Mouse (Mus musculus) left cerebral cortex, postnatal 14 days (tissue): Measurements from ENCODE around the gene Cfap157. TPM values are rescaled to one million over a fixed set of nuclear protein-coding genes. Genes with fewer than 3 reads are reported as not detected.

Experiments
- DNase-seq, 2 experiments: peaks; one replicate each; pipeline ENCODE4 v3.0.0; 2021 to 2022; ENCODE audit warnings: low spot score in 2 of 2, mixed read lengths in 1 of 2
- intact Hi-C: fragments of 180-260 bp; cut with DNase I; formaldehyde crosslinking; loops from one replicate; pipeline ENCODE4 v1.15.1; 2025
- long read RNA-seq, 2 experiments: library from polyadenylated mRNA; stranded (forward); transcript quantifications; one replicate each; pipeline ENCODE4 v2.0.0; 2021
- total RNA-seq, 2 experiments: library from RNA; stranded (reverse); gene quantifications; 2 replicates each; pipeline ENCODE4 v1.2.3; 2021

Gene Cfap157
- under 1 TPM in 1 of 2 experiments, not detected in 1; 0.33 TPM for total RNA-seq
- long read RNA-seq, experiment 1, result 0 reads
- long read RNA-seq, experiment 2, result 0 reads

DNA sequence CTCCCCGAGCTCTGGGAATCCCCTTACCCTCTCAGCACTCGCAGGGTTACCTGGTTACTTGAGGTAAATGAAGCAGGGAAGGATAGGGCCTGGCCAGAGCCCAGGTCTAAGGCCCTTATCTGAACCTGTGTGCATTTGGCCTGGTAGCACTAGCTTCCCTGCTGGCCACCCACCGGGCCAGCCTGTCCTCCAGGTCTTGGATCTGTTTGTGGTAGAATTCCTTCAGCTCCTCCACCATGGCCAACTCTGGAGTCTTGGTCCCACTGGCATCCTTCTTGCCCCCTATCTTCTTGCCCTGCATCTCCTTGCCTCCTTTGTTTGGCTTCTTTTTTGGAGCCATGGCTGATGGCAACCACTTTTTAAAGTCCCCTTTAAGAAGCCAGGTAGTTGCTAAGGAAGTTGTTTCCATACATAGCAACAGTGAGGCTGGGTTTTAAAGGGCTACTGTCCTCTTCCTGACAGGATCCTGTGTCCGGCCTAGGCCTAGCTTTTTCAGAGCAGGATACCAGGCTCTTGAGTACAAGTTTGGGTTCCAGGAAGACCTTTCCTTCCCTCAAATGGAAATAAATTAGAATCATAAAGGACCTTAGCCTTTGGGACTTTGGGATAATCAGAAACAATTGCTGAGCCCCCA lies at the start of gene Cfap157:
Gene Cfap157 (minus strand): TSS at position 381 of the 634 bp plus-strand sequence.
- intact Hi-C loops, result loop anchor here (2.0 kb wide), 1 partner anchor 71 kb away; no protein-coding TSS in a partner anchor
- DNase-seq, result peak; percentile 39 to 61

DNA sequence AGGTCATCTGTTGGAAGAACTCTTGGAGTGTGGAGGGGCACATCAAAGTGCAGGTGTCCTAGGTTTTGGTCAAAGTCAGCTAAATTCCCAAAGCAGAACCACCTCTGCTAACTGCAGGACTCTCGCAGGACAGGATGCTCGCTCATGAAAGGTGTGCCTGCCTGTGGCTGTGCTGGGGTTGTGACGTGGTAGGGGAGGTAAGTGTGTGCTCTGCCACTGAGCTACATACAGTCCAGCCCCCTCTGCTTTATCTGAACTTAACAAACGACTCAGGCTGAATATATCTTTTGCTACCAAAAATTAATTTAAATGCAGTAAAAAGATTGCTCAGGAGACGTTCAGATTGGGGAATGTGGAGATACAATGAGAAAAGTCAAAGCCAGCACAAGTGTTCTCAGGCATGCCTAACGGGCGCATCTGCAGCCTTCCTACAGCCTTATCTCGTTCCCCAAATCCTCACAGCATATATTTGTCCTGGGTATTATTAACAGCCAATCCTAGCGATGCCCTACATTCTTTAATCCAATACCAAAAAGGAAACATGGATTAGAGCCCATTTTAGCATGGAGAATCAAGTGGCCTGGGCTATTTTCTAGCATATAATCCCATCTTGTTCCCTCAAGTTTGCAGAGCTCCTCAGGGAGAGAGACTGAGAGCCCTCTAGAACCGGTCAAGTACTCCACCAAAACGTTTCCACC lies 44.9 kb upstream of the Cfap157 start:
- DNase-seq, result no peak
- intact Hi-C loops, result no loop called here

DNA sequence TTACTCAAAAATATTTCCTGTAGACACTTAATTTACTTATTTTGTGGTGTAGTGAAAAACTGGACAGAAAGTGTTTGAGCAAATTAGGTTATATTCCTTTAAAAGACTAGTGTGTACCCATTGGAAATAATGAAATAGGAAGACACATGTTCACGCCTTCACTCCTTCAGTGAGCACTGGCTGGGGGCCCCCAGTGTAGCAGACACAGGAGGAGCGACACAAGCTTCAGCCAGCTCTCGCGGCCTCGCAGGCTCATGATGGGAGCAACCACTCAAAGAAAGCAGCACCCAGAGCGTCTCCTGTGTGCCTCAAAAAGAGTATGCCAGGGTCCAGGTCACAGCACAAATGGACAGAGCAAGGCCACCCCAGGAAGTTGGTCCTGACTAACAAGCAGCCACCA lies 41.6 kb upstream of the Cfap157 start:
- intact Hi-C loops, result no loop called here
- DNase-seq, result no peak

DNA sequence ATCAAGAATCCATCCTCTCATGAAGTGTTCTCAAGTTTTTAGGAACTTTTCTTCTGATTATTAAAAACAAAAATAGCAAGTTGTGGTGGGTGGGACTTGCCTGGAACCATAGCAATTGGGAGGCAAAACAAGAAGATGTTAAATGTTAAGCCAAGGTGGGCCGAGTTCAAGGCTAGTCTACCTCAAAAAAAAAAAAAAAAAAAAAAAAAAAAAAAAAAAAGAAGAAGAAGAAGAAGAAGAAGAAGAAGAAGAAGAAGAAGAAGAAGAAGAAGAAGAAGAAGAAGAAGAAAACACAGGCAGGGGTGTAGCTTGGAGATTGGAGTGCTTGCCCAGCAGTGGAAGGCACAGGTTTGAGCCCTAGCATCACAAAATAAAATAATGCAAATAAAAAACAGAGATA lies 40.5 kb upstream of the Cfap157 start:
- no peak for DNase-seq
- intact Hi-C loops, result no loop called here

DNA sequence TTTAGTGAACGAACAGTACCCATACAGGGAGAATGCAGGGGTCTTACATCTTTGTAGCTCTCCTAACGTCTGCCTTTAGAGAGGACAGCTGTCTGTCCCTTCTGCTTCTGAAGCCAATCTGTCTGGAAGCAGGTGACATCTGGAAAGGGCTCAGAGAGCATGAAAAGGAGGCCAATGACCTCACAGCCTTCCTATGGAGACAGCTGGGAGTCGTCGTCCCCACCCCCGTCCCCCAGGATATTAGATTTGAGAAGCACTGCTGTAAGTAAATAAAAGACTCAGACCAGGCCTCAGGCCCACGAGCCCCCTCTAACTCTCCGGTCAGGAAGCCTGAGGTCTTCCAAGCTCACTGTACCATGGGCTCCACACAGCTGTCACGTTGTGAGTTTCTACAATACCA lies 40.0 kb upstream of the Cfap157 start:
- no peak for DNase-seq
- intact Hi-C loops, result no loop called here

DNA sequence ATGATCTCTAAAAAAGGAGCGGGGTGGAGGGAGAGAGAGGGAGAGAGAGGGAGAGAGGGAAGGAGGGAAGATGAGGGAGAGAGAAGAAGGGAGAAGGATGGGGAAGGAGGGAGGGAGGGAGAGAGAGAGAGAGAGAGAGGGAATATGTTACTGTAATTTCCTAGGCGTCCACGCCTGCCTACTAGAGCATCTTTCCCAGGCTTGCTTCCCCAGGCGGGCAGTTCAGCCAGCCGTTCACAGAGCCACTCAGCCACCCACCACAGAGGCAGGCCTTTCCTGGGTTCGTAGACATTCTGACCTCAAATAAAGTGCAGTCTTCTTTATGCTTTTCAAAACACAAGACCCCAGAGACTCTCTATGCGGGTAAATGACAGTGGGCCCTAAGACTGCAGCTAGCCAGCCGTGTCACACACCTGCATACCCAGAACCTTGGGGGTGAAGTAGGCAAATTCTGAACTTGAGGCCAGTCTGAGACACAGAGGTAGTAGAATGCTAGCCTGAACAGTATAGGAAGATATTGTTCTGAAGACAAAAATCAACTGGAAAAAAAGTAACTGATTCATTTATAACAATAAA lies 39.4 kb upstream of the Cfap157 start:
- DNase-seq, result no peak
- intact Hi-C loops, result no loop called here

DNA sequence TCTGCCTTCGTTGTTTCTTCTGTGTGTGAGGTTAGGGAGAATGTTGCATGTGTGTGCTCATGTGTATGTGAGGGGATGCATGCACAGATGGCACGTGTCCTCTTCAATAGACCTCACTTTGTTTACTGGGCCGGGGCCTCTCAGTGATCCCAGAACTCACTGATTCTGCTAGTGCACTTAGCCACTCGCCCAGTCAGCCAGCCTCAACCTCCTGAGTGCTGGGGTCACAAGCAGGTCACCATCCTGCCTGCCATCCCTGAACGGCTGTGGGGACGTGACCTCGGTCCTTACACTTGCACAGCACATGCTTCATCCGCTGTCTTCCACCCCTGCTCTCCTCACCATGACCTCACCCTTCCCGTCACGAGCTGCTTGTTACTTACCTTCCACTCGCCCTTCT lies 38.9 kb upstream of the Cfap157 start:
- intact Hi-C loops, result no loop called here
- DNase-seq, result no peak

DNA sequence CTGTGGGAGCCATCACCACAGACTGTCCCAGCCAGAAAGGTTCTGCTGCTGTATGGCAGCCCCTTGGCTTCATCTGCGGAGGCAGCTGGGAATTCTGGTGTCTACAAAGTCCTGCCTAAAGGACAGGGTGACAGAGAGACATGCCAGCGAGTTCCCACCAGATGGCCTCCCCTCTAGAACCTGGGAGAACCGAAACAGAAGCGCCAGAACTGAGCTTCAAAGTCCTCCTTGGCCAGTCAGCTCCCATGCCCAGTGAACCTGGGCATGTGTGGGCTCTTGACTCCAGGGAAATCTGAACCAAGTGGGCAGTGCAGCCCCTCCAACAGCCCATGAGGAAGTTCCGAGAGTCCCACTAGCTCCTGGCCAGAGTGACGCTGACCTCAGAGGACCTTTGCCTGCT lies 38.4 kb upstream of the Cfap157 start:
- DNase-seq, result no peak
- intact Hi-C loops, result no loop called here

DNA sequence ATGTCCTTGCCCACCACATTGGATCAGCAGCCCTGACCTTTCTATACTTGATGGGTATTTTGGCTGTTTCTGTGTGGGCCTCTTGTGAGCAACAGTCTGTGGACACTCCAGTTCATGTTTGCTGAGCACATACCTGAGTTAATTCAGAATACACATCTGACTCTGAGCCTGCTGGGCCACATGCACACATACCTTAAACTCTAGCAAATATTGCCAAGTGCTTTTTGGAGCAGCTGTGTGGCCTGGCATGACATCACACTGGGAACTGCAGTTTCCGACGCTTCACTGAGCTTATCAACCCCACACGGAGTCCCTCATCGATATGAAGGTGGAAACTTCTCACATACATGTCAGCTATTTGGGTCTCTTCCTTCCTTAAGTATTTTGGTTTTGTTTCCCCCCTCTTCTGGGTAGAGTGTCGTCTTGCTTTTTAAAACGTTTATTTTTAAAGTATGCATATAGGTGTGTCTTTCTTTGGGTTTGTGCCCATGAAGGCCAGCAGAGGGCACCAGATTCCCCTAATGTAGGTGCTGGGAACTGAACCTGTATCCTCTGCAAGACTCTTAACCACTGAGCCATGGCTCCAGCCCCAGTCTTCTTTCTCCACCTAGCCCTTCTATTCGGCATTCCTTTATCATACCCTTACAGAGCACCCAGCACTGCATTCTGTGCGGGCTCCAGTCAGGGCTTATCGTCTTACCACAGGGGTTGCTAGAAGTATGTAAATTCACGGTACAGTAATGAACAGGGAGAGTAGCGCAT lies 37.0 kb upstream of the Cfap157 start:
- no peak for DNase-seq
- intact Hi-C loops, result no loop called here

DNA sequence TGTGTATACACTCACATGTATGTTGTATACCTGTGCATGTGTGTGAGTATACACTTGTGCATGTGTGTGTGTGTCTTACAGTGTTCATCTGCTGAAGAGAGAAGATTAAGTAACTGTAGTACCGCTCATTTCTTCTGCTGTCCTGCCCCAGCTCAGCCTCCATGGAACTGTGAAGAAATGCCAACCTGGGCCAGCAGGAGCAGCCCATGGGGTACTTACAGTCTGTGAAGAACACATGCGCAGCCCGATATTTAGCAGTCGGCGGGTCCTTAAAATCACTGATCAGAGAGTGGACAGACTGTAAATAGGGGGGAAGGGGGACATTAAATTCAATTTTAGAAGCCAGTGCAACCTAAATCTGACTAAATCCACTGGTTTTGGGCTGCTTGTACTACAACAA lies 34.0 kb upstream of the Cfap157 start:
- no peak for DNase-seq
- intact Hi-C loops, result loop anchor here (5.0 kb wide), 1 partner anchor 34 kb away; no protein-coding TSS in a partner anchor

DNA sequence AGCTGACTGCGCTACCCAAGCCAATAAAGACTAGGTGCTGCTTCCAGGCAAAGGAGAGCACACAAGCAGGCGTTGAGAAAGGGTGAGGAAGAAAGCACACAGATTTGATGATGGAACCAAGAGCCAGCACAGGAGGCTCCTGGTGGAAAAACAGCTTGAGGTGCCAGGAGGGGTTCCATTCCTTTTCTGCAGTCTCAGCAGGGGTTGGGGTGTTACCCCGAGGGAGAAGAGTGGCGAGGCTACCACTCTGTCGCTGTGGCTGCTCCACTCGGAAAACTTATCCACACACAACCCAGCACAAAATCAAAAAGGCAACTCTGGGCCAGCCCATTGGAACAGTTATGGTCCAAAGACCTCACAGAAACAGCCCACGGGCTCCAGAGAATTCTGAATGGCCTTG lies 33.4 kb upstream of the Cfap157 start:
- no peak for DNase-seq
- intact Hi-C loops, result loop anchor here (5.0 kb wide), 1 partner anchor 35 kb away; no protein-coding TSS in a partner anchor

DNA sequence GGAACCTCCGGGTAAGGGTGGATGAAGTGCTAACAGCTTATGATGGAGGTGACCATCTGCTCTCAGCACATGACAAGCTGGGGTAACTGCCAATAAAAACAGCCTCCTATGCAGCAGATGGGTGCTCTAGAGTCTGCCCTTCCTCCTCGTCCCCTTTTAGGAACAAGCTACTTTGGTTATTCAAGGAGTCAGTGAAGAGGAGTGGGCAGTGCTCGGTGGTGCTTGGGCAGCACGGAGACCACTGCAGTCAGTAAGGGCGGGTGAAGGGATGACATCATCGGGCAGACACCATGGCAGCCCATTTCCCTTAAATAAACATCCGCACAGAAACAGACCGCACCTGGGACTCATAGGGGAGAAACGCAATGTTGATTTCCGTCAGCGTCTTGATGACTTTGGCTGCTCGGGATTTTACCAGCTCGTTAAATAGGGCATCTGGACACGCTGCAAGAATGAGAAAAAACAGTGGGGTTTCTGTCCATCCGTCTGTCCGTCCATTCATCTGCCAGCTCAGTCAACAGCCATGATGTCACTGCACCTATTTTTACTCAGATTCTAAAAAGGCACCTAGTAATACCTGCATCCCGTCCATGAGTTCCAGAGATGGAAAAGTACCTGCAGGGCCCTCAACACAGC lies 32.8 kb upstream of the Cfap157 start:
- peak; percentile 65 to 88 for DNase-seq
- intact Hi-C loops, result loop anchor here (5.0 kb wide), 1 partner anchor 35 kb away; no protein-coding TSS in a partner anchor

DNA sequence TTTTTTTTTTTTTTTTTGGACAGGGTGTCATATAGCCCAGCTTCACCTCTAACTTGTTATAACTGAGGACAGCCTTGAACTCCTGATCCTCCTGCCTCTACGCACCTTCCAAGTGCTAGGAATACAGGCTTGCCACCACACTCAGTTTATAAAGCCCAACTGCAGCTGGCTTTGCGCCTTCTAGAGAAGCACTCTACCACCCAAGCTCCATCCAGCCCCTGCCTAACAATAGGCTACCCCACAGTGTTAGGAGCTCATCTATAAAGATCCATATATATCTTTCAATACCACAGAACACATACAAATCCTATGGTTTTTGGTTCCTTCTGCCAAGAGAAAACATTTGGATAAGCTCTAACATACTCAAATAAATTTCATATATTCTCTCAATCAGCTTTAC lies 32.3 kb upstream of the Cfap157 start:
- intact Hi-C loops, result loop anchor here (5.0 kb wide), 1 partner anchor 36 kb away; no protein-coding TSS in a partner anchor
- no peak for DNase-seq

DNA sequence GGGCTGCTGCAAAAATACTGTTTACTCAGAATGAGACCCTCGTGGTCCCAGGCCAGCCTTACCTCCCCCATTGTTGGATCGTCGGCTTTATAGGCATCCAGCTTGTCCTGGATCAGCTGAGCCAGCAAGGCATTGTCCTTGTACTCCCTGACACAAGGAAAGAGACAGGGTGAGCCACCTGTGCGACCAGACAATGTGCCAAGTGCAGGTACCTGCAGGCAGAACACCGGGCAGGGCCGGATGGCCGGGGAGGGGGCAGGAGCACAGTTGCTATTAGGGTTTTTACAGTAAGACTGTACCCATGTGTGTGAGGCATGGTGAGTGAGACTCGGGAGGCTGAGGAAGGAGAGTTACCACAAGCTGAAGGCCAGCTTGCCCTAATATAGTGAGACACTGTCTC lies 27.7 kb upstream of the Cfap157 start:
- DNase-seq, result no peak
- intact Hi-C loops, result no loop called here

DNA sequence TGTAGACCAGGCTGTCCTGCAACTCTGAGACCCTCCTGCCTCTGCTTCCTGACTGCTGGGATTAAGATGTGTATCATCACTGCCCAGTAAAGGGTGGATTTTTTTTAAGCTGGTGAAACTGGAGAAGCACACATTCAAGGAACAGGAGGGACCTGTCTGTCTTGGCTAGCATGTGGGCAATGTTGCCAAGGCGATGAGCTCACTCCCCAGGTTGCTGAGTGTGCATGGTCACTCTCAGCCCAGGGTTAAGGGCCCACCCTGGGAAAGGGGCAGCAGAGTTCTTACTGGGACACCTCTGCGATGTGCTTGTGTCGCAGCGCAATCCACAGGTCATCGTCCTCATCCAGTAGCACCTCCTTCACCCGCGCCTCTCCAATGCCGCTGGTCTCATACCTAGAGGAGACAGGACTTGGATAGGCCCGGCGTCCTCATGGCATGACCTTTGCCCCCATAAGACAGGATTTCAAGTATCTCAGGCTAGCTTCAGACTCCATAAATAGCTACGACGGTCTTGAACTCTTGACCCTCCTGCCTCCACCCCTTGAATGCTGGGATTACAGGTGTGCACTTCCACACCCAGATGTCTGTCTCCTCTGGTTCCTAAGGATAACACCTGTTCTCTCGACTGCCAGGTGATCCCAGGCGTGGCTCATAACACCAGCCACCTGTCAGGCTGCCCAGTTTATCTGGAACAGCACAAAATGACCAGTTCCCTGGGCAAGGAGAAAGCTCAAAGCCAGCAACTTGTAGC lies 24.8 kb upstream of the Cfap157 start:
- intact Hi-C loops, result no loop called here
- DNase-seq, result no peak

DNA sequence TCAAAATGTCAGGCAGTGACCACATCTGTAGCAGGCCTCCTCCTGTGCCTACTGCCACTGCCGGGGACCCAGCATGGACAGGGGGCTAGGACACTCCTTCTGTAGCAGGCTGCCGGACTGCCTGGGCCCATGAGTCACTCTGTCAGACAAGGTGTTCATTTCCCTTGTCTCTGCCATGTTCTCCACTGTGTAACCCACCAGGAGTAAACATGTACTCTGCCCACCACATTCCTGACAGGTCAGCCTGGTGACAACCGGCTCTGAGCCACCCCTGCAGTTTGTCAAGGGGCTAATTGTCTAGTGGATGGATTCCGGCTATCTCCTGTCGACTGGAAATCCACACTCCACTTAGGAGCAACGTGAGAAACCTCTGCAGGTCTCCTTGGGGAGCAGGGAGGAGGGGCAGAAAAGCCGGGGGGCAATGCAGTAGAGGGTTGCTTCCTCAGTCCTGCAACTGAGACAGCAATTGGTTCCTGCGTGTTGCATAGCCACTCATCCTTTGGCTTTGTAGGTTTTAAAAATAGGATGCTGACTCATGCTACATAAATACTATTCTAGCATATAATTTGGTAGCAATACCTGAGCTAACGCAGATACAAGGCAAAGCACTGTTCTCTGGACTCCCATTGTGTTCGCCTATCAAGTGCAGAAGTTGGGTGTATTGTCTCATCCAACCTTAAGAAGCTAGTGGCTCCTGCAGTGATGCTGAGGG lies 14.2 kb upstream of the Cfap157 start:
- DNase-seq, result peak in 1 of 2 experiments; percentile 72
- intact Hi-C loops, result no loop called here

DNA sequence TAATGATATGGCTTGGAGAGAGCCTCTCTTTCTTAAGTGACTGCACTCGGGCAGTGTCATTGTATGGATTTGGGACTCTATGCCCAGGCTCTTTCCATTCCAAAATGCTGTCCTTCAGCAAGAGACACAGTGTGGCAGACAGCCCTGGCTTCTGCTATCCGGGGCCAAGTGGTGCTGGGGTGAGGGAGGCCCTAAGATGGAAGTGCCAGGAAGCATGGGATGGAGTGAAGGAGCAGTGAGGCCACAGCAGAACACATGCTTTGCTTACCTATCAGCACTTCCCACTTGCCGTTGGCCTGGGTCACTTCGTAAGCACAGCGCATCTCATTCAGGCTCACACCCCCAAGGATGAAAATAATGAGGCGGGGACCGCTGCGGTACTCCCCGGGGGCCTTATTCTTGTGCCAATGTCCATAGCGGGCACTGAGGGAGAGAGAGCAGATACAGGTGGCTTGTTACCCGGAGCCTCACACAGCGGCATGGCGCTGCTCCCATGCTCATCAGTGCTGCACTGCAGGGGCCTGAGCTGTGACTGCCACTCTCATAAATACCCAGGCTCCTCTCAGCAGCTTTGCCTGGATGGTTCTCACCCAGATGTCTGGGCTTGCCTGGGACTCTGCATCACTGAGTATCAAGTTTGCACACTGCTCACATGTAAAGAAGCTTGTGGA lies 11.7 kb upstream of the Cfap157 start:
- DNase-seq, result no peak
- intact Hi-C loops, result no loop called here

DNA sequence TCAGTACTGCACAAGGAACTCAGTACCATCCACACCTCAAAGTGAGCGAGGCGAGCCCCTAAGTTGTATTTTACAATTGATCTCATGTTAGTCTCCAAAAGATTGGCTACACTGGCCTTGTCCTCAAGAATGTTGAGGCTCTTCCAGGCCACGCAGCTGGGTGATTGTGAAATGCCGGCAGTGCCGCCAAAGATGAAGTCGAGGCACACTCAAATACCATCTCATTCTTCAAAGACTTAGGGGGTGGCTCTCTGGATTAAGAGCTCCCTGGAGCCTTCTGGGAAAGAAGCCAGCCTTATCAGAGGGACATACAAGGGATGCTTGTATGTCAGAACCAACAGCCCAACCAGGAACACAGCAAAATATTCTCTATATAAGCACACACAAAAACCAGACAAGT lies 7.1 kb upstream of the Cfap157 start:
- intact Hi-C loops, result no loop called here
- DNase-seq, result peak in 1 of 2 experiments; percentile 47
